Mouse (Mus musculus) retina, postnatal 7 days (tissue): ENCODE results near the gene Cradd.

ENCODE experiments used
- DNase-seq: peaks from one replicate; pipeline ENCODE4 v3.0.0-alpha.2; 2012; ENCODE audit warnings: low read depth, low spot score

Cradd gene

DNA sequence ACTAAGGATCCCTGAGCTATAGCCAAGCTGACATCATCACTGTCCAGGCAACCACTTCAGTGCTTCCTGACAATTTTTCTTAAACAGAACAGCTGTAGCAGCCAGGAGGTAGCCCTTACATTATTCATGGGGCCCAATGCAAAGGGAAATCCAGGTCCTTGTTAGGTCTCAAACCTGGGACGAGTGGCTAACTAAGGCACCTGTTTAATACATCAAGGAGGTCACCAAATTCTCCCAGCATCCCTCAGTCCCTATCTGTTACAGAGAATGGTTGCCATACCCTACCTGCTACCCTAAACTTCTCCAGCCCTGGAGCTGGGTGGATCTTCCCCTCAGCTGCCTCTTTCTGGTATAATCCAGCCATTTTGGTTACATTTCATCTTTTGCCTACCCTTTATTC is 10.9 kb upstream of the Cradd start:
- no peak for DNase-seq

DNA sequence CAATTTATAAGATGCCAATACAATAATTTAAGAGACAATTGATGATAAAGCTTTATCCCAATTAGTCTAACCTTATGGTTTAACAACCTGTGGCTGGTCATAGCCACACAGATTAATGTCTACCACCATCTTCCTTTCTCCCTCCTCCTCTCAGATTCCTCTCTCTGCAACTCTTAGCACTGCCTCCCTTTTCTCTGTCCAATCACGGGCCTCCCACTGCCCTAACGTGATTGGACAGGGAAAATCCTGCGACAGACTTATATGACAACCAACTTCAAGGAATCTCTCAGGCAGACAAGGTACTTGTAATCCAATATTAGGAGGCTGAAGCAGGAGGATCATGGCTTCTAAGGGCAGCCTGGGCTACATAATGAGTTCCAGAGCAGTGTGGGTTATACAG is 8.7 kb upstream of the Cradd start:
- no peak for DNase-seq

DNA sequence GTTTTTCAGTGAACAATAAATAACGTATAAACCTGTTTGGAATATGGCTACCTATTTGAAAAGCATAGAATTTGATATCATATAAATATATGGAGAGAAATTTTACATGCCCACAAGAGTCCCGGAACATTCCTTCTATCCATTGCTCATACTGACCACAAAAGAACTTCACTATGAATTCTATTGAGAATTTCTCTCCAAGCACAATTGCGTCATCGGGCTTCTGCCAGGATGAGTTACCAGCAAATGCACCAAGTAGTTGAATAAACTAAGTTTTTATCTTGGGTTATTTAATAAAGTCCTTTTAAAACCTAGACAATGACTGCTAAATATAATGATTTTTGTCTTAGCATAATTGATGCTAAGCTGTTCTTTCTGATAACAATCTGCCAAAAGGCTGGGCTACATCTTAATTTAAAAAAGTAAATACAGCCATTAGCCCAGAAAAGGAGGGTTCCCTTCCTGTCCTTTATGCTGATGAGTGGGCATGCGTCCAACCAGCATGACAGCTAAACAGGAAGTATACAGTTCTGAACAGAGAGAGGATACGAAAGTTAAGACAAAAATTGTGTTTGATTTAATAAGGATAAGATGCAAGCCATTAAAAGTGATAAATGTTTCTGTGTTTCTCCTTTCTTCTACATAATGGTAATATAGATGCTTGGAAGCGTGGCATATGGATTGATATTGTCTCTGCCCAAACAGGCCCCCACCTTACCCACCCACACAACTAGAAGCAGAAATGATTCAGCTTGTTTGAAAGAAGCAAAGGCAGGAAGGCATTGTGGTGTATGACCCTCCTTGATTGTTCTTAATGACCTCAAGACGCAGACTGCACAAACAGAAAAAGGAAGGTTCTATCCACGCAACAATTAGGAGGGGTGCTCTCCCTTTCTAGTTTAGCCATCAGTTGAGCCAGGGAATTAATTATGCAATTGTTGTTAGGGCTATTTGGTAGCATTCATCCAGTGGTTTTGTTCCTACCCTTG is 6.7 kb upstream of the Cradd start:
- no peak for DNase-seq

DNA sequence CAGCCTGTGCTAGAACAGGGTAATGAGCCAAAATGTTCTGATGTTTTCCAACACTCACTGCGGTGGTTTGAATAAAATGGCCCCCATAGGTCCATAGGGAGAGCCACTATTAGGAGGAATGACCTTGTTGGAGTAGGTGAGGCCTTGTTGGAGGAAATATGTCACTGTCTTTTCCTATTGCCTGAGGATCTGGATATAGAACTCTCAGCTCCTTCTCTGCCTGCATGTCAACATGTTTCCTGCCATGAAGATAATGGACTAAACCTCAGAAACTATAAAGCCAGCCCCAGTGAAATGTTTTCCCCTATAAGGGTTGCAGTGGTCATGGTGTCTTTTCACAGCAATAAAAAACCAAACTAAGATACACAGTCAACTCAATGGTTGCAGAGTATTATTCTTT is 6.0 kb upstream of the Cradd start:
- DNase-seq, result no peak

DNA sequence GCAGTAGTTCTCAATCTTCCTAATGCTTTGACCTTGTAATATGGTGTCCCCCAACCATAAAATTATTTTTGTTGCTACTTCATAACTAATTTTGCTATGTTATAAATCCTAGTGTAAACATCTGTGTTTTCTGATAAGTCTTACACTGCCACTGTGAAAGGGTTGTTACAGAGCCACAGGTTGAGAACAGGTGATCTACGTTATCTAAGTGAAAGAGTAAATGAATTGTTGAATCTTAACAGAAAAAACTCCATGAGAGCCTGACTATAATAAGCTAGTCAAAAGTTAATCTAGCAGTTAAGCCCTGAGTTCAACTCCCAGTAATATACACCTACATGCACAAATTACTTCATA is 322 bp upstream of the Cradd start:
- DNase-seq, result no peak

DNA sequence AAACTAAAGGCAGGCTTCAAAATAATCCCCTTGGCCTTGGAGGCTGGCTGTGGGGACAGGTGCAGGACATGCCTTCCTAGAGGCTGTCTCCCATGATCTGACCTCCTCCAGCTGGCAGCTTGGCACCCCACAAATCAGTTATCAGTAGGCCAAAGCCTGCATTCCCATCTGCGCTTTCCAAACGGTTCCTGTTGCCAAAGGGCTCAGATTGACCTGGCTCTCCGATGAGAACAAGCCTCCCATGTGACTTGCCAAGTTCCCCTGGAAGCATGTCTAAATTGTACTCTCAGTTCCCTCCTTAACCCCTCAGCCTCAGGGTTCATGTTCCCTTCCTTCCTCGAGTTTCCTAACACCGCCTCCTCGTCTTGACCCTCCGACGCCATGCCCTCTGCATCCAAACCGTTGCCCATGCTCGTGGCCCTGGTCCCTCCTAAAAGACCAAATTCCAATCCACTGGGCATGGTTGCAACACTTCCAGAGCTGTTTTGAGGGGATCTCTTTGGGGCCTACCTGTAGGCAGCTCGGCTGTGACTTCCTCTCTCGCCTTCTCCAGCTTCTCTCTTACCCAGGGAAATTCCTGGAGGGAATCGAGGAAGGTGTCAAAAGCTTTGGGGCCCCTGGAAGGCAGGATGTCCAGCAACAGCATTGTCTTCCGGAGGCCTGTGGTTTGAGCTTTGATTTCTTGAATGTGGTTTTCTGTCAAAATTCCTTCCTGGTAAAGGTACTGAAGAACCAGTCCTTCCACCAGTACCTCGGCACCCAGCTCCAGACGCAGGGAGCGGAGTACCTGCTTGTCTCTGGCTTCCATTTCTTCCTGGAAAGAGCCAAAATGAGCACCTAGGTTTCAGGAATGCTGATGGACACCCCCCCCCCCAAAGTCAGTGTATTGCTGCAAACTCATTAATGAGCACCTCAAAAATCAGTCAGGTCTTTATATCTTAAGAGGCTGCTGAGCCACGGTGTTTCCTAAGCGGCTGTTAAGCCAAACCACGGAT is 1.6 kb downstream of the Cradd start:
- no peak for DNase-seq

DNA sequence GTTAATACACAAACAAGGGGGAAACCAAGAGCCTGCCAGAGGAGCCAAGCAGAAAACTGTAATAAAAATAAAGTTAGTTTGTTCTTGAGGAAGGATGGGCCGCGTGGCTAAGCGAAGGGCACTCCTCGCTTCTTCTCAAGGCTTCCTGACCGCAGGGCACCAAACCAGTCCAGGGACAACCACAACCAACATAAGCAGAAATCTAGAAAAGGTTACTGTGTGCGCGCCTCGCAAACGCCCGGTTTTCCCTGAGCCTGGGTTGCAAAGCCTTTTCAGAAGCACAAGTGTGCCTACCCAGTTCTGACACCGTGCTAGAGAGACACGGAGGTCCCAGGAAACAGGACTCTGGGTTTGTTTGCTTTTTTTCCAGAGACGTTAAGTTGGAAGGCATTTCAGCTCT is 4.9 kb downstream of the Cradd start:
- no peak for DNase-seq

DNA sequence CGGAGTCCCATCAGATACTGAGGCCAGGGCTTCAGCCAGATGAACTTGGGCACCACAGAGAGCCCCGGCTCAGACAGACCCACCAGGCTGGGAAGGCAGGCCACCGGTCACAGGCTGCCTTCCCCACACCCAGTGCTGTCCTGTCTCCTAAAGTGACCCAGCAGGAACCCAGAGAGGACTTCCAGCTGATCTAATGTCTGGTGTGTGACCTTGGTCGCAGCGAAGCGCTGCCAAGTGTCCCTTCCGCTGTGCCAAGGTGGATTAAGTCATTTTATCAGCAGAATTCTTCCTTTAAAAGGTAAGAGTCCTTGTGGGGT is 5.6 kb downstream of the Cradd start:
- no peak for DNase-seq

DNA sequence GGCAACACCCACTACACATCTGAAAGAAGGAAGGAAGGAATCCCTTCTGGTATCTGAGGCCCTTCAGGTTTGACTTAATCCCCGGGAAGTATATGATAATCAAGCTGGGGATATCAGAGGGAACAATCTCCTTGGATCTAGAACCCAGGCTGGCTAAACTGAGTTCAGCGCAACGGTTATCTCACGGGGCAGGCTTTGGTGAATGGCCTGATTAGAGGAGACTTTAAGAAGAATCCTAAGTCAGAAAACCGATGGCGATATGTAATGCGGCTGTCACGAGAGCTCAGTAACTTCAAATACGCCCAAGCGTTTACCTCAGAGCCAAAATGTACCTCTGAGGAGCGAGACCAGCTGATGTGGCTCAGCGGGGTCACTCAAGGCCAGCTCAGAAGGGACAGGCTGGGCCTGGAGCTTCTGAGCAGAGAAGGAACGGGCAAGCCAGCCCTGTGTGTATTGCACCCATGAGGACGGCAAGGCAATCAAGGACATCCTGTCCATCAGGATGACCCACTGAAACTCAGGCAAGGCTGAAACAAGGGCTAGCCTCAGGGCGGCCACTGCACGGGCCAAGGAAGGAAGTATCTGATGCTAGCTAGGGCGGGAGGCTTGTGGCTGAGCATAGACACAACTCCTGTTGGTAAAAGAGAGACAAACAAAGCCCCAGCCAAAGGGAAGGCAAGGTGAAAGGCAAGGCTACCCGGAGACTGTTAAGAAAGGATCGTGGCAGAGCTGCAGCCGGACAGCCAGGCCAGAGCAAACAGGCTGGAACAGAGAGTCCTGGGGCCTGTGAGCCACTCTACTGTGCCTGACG is 6.1 kb downstream of the Cradd start:
- no peak for DNase-seq

DNA sequence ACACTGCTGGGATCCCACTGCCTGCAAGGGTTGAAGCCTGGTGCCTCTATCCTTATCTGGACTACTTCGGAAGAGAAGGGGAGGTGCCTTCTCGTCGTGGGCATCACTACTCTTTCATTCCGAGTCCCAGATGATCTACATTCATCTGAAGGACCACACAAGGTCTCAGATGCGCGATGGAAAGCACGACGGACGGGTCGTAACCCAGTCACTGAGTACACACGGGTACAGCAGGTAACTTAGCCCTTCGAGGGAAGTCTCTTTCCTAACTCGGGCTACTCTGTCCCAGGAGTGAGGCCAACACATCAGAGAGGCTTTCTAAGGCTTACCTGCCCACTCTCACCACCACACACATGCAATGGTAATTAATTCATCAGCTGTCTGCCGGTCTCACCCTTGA is 6.8 kb downstream of the Cradd start:
- no peak for DNase-seq

DNA sequence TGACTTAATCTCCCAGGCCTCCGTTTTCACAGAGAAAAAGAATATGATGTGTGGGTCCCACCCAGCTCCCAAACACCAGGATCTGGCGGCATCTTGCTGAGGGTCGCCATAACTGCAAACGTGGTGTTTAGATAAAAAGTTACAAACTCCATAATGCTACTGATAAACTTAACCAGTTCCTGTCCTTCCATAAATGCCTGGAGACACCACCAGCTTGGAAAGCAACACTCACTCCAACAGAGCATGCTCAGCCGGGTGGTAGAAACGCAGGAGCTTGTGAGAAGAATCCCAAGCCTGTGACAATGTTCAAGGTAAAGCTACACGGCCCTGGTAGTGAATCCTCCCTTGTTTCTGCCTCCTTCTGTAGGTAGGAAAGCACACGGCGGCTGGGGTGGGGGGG is 7.3 kb downstream of the Cradd start:
- DNase-seq, result no peak

DNA sequence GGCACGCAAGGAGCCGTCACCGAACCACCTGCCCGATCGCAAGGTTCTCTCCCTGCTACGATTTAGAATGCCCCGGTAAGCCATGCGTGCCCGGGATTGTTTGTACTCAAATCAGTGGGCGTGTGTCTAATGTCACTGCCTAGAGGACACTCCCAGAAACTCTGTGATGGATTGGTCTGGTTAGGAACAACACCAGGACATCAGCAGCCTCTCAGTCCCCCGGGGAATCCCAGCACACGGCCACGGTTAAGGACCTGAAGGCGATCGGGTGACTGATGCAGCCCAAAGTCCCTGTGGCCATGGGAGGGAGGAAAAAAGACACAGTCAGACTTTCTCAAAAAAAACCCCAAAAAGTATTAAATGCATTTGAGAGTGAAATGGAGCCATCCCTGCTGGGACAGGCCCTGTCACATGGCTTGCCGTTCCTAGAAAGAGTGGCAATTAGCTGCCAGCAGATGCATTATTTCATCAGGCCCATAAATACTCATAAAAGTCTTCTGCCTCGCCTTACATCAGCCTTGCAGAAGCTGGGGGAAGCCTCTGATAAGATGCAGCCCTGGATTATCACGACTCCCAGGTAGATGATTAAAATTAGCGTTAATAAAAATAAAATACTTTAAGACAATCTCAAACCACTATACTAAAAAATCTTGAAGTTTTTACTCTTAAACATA is 8.0 kb downstream of the Cradd start:
- no peak for DNase-seq

DNA sequence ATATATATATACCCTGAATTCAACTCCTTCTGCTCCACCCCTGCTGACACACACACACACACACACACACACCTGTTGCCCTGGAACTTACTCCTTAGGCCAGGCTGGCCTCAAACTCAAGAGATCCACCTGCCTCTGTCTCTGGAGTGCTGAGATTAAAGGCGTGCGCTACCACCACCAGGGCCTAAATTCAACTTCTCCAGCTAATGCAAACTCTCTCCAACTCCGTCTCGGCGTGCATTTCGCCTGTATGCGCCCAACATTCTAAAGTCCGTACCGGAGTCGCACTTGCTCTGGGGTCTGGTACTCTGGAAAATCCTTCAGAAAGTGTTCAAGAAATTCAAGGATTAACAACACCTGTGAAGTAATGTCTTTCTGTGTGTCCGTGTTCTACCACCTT is 8.6 kb downstream of the Cradd start:
- DNase-seq, result no peak

DNA sequence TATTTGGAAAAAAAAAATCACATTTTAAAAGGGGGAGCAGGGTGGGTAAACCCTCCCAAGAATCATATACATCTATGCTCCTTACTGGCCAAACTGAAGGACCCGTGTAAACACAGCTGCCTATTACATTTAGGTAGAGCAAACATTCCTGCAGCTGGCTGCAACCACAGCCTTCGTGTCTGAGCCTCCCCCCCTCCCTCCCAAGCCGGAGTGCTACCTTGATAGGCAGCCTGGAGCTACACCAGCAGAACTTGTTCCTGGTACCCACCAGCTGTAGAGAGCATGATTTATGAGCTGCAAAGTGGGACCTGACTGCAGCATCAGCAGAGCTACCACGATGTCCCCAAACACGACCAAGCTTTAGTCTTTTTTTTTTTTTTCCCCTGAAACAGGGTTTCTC is 9.9 kb downstream of the Cradd start:
- DNase-seq, result no peak

DNA sequence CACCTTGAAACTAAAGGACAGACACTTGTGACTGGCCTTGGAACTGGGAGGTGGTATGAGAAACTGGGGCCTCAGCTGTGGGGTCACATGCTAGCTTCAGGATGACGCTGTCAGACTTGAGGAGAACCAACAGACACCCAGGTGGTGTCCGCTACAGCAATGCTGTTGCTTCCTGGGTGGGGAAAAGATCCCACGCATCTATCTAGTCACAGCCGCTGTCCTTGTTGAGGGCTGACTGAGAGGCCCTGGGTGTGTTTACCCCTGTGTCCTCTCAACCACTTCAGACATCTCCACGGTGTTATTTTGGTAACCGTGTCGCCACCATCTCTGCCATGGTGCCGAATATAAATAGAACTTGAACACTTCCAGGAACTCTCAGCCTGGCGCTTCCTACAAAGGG is 10.4 kb downstream of the Cradd start:
- DNase-seq, result no peak

DNA sequence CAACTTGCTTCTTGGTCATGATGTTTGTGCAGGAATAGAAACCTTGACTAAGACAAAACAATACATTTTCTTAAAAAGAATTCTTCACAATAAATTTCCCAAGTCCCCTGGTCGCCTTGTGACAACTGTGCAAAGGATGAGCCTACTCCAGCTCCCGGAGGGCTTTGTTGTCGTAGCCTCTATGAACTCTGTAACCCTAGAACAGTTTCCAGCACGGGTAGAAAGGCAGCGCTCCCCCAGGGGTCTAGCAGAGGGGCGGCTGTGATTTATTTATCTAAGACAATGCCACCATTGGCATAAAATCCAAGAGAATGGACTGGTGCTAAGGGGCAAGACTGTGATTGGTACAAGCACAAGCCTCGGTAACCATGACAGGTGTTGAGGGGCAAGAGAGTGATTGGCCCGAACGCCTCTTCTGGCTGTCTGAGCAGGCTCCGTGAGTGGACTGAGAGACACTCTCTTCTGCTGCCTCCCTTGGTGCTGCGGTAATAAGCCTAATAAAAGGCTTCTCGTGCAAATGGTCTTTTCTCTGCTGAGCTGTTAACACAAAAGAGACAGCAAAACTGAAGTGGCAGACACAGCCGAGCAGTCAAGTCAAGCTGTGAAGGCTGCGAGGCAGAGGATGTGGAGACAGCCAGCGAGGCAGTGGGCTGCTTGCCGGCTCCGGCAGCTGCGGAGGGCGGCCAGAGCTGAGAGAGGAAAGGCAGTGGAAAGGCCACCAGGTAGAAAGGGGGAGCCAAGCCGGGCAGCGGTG is 13.1 kb downstream of the Cradd start:
- DNase-seq, result no peak

DNA sequence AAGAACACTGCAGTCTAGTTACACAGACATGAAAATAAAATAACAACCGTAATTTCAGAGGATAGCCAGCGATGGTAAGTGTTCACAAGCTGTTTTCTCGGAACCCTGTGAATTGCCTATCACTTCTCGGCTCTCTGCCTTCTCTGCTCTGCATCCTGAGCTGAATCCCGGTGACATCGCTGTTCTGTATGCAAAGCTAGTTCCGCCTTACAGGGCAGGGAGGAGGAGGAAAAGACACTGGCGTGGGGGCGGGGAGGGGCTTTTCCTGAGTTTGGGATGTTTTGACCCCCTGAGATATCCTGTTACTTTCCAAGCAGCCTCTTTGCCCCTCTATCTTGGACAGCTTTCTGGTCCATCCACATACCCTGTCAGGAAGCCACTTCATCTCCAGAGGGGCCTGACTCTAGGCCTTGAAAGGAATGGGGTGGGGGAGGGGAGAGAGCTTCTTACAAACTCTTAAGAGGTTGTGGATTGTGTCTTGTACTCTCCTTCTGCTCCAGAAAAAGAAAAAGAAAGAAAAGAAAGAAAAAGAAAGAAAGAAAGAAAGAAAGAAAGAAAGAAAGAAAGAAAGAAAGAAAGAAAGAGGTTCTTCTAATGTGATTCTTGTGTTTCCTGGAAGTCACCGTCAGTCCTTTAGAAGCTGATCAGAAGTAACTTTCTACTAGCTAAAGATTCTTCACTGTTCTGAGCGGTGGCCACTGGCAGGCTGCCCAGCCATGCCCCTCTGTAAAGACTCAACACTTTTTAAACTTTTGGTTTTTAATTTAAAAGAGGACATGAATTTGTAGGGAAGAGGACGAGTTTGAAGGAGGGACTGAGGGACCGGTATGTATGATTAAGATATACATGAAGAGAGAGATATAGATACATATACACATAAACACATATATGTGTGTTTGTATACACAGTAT is 14.3 kb downstream of the Cradd start:
- DNase-seq, result no peak

DNA sequence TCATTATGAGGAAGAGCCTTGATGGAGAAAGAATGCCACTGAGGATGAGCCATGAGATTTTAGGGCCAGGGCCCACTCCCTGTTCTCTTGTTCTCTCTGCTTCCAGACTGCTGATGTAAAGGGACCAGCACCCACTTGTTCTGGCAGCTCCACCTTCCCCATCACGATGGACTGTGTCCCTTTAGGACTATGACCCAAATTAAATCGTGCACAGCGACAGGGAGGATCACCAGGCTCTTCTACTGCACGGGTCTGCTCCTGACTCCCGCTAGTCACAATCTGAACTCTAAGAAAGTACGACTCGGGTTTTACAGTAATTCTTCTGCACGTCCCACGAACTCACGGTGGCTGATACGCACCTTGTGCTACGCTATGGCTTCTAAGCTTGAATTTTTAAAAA is 14.9 kb downstream of the Cradd start:
- no peak for DNase-seq

DNA sequence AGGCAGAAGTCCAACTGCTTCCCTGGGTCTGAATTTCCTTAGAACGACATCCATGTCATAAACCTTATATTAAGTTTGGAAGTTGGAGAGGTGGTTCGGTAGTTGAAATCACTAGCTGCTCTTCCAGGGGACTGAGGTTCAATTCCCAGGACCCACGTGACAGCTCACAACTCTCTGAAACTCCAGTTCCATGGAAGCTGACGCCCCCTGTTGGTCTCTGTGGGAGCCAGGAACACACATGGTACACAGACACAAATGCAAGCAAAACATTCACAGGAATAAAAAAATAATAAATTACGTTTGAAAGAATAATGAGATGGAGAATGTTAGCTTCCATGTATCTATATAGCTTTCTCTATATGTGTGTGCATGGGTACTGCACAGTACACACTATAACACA is 16.0 kb downstream of the Cradd start:
- no peak for DNase-seq
